Mouse (Mus musculus) hematopoietic stem cell, adult 5-6 weeks (primary cell): Measurements from ENCODE around the gene Oprd1. TPM values are rescaled to one million over a fixed set of nuclear protein-coding genes. Genes with fewer than 3 reads are reported as not detected.

ENCODE experiments used
- ATAC-seq, 2 experiments: fragments of 125-278 bp in 1 of 2; replicated peaks in 1 of 2; 2 replicates each; pipeline ENCODE4 v1.8.0; 2016 to 2017; ENCODE audit warnings: inconsistent platforms in 2 of 2, mild to moderate bottlenecking in 2 of 2, moderate number of reproducible peaks in 2 of 2, low read depth in 1 of 2, moderate TSS enrichment in 1 of 2; ENCODE audit not compliant: low FRiP score in 2 of 2, poor library complexity in 2 of 2, severe bottlenecking in 2 of 2, insufficient read depth in 1 of 2, low TSS enrichment in 1 of 2
- total RNA-seq: library from RNA; stranded (forward); fragments of 172-1452, 232-1000 nt; gene quantifications from 2 replicates; pipeline ENCODE4 v1.2.3, GENCODE M21; 2017

Oprd1 gene
- total RNA-seq, 1 experiment from 2014 or later: not detected

DNA sequence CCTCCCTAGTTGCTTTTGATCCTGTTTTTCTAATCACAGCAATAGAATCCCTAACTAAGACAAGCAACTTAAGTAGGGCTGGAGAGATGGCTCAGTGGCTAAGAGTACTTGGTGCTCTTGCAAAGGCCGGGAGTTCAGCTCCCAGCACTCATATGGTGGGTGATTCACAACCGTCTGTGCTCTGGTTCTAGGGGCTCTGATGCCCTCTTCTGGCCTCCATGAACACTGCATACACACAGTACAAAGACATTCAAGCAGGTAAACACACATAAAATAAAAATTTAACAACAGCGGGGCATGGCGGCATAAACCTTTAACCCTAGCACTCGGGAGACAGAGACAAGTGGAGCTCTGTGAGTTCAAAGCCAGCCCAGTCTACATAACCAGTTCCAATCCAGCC is 1.9 kb upstream of the Oprd1 start:
- ATAC-seq: no peak

DNA sequence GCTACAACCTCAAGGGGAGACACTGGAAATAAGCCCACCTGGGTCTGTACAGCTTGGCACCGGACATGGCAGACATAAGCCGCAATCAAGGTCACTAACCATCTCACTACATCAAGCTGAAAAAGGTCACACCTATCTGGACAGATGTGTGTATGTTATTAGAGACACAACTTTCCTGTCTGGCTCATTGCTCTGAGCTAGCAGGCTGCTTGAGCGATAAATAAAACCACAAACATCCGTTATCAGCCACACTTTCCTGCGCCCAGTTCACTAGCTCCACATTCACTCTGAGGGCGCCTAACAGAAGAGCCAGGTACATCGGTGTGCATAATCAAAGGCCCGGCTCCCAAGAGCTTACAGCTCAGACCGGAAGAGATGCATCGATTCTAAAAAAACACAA is 806 bp upstream of the Oprd1 start:
- ATAC-seq: peak; percentile 42 to 47; a peak in 2 of 4 replicates

DNA sequence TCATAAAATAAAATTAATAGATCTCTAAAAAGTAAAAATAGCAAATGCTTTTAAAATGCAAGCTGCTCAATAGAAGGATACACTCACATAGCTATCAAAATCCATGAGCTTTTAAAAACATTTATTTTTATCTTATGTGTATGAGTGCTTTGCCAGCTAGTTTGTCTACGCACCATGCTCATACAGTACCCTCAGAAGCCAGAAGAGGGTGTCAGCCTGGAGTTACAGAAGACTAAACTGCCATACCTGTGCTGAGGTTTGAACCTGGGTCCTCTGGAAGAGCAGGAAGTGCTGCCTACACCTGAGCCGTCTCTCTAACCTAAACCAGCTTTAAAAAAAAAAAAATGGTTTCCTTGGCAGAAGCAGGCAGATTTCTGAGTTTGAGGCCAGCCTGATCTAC is 5.6 kb downstream of the Oprd1 start:
- ATAC-seq: no peak

DNA sequence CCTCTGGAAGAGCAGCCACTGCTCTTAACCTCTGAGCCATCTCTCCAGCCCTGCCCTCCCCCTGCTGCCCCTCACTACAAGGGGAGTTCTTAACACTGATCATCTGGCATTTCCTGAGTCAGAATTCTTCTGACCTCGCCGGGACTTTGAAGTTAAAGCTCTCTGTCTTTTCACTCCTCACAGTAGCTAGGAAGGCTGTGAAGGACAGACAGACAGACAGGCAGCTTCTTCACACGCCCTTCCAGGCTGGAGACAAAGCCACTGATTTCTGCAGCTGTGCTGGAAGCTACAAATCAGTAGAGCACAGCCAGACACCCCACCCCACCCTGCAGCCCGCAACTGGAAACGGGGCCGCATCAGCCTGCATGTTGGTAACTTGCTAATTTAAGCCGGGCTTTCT is 7.3 kb downstream of the Oprd1 start:
- ATAC-seq: no peak

DNA sequence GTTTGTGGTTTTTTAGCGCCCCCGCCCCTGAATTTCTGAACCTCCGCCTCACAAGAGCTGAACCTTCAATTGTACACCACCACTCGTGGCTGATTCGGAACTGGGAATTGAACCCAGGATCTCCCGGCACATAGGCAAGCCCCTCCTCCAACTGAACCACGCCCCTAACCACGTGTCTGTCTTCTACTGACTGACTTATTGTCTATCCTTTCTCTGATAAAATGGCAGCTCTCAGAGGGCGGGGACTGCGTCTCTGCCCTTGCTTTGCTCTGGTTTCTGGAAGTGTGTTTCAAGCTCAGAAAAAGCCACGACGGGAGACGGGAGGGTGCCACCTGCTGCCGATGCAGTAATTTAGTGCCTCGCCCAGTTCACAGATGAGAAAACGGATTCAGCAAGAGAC is 10.4 kb downstream of the Oprd1 start:
- ATAC-seq: no peak

DNA sequence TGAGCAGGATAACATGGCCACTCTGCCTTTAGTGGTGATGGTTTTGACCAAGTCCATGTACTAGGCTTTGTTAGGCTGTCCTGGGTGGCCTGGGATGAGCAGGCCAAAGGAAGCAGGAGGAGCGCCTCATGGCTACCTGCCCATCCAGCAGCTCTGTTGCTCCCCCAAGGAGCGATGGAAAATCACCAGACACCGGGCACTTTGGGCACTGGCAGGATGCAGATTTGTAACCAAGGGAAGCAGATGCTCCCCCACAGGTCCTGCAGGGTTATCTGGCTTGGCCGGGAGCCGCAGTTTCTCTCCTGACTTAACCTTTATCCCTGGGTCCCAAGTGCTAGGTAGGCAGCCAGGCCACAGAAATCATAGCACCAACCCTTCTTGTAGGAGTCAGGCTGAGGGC is 10.9 kb downstream of the Oprd1 start:
- no peak for ATAC-seq

DNA sequence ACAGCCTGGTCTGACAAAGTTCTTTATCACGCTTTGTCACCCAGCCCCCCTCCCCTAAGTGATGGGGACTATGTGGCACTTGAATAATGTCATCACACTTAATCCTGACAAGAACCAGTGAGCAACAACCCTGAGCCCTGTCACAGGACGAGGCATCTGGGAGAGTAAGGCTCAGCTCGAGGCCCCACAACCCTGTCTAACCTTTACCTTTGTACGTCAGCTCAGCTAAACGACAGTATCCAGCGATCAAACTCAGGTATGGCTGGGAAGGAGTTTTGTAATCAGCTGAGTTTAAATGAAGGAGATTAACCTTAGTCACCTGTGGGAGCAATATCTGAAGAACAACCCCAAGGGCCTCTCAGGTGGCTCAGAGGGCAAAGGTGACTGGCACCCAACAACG is 12.0 kb downstream of the Oprd1 start:
- no peak for ATAC-seq

DNA sequence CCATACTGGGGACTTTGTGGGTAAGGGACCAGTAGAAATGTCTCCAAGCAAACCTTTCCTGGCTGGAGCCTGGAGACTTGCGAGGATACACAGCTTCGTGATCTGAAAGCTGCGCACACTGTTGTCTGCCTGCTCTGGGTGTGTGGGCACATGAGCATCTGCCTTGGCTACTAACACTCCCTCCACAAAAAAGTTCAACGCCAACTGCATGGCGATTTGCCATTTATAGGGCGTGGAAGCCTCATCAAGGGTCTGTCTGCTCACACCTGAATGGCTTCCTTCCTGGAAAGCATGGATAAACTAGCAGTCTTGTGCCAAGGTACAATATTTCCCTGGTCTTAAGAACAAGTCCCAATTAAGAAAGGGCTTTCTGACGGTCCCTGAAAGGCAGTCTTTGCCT is 12.5 kb downstream of the Oprd1 start:
- no peak for ATAC-seq

DNA sequence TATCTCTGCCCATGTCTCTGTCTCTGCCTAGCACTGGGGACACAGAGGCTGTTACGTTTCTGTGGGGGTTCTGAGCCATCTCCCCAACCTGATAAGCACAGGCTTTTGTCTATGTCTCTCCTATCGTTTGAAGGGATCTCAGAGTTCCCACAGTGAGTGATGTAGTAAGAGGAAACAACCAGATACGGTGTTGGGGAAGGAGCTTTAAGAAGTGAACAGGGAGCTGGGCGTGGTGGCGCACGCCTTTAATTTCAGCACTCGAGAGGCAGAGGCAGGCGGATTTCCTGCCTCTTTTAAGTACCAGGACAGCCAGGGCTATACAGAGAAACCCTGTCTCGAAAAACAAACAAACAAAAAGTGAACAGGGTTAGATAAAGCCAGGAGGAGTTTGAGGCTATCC is 13.2 kb downstream of the Oprd1 start:
- no peak for ATAC-seq

DNA sequence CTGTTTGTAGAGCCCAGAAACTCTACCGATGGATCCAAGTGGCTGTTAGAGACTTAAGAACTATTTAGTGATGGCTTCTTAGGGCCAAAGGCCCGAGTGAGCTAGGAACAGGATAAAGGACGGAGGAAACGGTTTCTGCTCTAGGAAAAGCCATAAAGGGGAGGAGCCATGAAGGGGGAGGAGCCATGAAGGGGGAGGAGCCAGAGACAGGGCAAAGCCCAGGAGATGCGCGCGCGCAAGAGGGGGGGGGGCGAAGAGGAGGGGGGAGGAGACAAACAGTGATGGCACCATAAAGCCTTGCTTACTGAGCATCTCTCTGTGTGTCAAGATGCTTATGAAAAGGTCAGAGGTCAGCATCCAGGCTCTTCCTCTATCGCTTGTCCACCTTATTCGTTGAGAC is 13.6 kb downstream of the Oprd1 start:
- no peak for ATAC-seq

DNA sequence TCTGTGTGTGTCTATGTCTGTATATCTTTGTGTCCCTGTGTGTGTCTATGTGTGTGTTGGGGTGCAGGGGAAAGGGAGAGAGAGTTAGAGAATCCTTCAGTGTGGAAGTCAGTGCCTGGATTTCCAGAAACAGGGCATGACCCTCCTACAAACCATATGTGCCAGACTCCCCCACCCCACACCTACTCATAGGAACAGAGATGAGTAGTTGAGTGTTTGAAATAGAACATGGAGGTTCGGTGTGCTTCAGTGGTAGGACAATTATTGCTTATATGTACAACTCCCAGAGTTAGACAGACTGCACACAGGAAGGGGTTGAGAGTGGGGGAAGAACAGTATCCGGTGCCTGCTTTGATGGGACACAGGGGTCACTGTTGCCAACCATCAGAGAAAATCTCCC is 14.2 kb downstream of the Oprd1 start:
- ATAC-seq: no peak

DNA sequence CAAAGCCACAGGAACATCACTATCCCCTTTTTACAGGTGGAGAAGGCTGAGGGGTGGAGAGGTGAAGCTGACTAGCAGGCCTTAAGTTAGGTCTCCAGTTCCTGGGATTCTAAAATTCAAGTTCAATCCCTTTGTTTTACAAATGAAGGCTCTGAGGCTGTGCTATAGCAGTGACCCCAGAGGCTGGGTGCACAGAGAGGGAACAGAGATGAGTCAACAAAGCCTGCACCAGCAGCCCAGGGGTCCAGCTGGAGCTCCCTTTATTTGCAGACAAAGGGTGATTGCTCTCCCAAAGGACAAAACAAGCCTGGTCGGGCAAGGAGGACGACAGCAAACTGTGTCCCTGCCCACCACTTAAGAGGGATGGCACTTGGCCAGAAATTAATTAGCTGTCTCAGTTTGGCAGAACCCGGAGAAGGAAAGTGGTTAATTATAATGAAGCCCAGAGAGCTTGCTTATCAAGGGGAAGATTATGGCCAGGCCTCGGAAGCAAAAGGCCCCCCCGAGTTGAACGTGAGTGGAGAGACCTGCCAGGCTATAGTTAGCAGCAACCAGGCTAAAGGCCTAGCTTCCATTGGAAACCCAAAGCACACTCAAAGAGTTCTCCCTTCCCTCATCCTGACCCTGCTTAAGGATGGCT is 15.2 kb downstream of the Oprd1 start:
- ATAC-seq: no peak

DNA sequence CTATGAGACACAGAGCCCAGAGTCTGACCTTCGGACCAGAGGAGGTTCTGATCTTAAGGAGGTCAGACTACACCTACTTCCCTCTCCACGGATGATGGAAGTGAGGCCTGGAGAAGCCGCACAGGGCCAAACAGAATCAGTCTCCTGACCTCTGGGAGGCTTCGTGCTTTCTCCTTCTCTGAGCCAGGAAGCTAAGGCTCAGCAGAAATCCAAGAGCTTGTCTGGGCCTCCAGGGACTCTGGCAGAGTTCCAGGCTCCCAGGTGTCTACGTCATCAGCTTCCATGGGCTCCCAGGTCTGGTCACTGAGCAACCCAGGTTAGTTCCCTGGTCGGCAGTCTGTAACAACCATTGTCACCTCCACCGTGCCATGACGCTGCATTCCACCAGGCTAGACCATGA is 17.2 kb downstream of the Oprd1 start:
- ATAC-seq: no peak

DNA sequence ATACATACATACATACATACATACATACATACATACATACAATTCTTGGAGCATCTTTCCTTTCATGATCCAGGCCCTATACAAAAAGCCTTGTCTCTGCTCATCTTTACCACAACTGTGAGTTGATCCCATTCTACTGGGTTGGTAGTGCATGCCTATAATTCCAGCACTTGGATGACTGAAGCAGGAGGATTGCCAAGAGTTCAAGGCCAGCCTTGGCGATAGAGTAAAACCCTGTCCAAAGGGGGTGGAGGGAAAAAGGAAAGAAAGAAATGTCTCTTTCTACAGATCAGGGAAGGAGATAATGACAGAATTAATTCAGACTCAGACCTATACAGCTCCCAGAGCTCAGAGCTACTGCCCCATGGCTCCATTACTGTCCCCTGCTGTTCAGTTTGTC is 21.1 kb downstream of the Oprd1 start:
- no peak for ATAC-seq

DNA sequence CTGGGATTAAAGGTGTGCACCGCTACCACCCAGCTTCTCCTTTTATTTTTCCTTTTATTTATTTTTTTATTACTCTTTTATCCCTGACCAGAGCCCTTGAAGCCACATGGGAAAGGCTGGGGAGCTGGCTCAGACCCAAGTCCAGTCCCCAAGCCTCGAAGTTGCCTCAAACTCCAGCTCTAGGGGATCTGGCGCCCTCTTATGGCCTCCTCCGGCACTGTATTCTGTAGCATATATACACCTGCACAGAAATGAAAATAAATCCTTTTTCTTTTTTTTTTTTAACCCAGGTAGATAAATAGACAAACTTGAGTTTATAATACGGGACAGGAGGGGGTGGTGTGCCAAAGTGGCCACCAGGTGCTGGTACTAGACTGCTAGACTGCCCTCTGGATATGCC is 22.6 kb downstream of the Oprd1 start:
- no peak for ATAC-seq

DNA sequence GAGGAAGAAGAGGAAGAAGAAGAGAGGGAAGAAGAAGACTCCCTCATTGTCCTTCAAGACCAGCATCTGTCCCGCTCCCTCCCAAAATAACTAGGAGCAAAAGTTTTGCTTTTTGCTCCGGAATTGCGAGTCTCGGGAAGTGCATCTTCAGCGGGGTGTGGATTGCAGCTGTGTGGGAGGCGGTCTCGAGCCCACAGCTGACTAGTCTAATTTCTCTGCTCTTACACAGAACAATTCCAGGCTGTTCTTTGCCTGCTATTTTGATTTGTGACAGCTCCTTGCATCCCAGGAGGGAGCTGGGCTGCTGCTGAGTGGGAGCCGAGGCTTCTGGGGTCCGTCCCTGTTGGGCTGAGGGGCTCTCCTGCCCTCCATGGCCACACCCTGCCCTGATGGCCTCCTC is 24.7 kb downstream of the Oprd1 start:
- ATAC-seq: no peak

DNA sequence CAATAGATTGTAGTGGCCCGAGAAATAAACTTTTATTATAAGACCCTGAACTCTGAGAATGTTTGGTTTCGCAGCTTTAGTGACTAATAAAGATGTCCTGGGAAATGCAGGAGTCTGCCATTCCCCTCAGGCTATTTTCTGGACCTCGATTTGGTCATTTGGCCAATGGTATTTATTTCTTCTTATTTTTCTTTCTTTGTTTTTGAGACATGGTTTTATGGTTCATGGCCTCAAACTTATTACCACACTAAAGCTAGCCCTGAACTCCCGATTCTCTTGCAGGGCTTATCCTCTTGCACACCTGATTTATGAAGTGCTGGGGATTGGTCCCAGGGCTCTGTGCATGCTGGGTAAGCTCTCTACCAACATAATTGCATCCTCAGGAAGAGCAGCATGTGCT is 28.0 kb downstream of the Oprd1 start:
- no peak for ATAC-seq

DNA sequence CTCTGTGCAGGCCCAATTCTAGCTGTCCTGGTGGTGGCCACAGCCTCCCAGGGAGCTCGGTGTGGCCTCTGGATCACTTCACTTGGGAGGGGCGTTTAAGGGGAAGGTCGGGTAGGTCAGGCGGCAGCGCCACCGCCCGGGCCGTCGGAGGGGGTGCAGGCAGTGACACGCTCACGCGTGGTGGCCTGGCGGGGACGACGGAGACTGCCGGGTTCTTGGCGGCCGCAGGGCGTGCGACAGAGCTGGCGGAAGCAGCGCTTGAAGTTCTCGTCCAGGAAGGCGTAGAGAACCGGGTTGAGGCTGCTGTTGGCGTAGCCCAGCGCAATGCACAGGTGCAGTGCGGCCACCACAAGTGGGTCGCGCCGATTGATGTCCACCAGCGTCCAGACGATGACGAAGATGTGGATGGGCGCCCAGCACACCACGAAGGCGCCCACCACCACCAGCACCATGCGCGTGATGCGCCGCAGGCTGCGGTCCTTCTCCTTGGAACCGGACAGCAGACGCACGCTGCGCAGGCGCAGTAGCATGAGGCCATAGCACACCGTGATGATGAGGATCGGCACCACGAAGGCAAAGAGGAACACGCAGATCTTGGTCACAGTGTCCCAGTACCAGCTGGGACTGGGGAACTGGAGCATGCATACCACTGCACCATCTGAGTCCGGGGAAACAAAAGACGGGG is 30.7 kb downstream of the Oprd1 start:
- peak; percentile 2 to 10; a peak in 1 of 4 replicates for ATAC-seq

DNA sequence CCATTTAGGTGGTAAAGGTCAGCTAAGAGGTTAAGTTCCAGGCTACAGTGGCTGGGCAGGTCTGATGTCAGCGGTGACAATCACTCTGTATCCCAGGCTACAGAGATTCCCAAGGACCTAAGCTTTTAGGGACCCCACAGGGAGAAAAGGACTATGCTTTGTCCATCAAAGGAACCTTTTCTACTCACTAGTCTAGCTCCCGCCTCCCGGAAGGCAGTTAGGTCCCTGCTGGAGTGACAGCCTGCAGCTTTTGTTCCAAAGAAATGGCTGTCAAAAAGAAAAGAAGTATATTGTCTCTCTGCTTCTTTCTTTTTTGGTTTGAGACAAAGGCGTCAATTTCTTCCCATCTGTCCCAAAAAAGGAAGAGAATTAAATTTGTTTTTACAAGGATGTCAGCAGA is 33.1 kb downstream of the Oprd1 start:
- no peak for ATAC-seq
